Mouse (Mus musculus) lung, embryonic 16.5 days (tissue): ENCODE data around the gene Arhgef19. TPM values are rescaled to one million over a fixed set of nuclear protein-coding genes. Genes with fewer than 3 reads are reported as not detected.

Experiments
- ATAC-seq: fragments of 200-750 bp; cut with Nextera tagmentation; 2 replicates; pipeline ENCODE4 v1.8.0; 2017; ENCODE audit warnings: low read depth, mild to moderate bottlenecking, moderate library complexity
- H3K27ac ChIP-seq: fragments of 300-500 bp; sonication (generic); 2 replicates; pipeline ENCODE4 v1.5.1; 2014; ENCODE audit warnings: mild to moderate bottlenecking, control low read depth, low read length
- H3K27me3 ChIP-seq: fragments of 300-500 bp; sonication (generic); 2 replicates; pipeline ENCODE4 v1.6.1; 2014; ENCODE audit warnings: low read depth, low read length, mixed read lengths; ENCODE audit not compliant: control insufficient read depth, insufficient read depth
- H3K36me3 ChIP-seq: fragments of 300-500 bp; sonication (generic); 2 replicates; pipeline ENCODE4 v1.6.1; 2014; ENCODE audit warnings: low read length; ENCODE audit not compliant: control insufficient read depth, insufficient read depth
- H3K4me1 ChIP-seq: fragments of 300-500 bp; sonication (generic); replicated peaks from 2 replicates; pipeline ENCODE4 v1.6.1; 2014; ENCODE audit warnings: low read length, mixed read lengths; ENCODE audit not compliant: control insufficient read depth, insufficient read depth
- H3K4me2 ChIP-seq: fragments of 300-500 bp; sonication (generic); 2 replicates; pipeline ENCODE4 v1.6.1; 2014; ENCODE audit warnings: low read depth, low read length, control low read depth
- H3K4me3 ChIP-seq: fragments of 300-500 bp; sonication (generic); 2 replicates; pipeline ENCODE4 v1.5.1; 2014; ENCODE audit warnings: mild to moderate bottlenecking, low read length, control low read depth
- H3K9ac ChIP-seq: fragments of 300-500 bp; sonication (generic); 2 replicates; pipeline ENCODE4 v1.6.1; 2014; ENCODE audit warnings: low read length, control low read depth
- H3K9me3 ChIP-seq: fragments of 300-500 bp; sonication (generic); 2 replicates; pipeline ENCODE4 v1.6.1; 2016; ENCODE audit warnings: low read length; ENCODE audit not compliant: control insufficient read depth
- whole genome bisulfite sequencing: fragments of 180-500 bp; shearing (Covaris S2); extraction: QIAGEN DNeasy Blood & Tissue Kit; methylation state at CpG from one replicate; pipeline ENCODE4 v1.1.7; 2014; 5-methylcytosine and 5-hydroxymethylcytosine counted together
- polyA plus RNA-seq: library from polyadenylated mRNA; unstranded; fragments of >200 nt; fragmentation: Nextera tagmentation; extraction: Ambion mirVana; gene quantifications from 2 replicates; pipeline ENCODE4 v1.2.1, GENCODE M21; 2015

The Arhgef19 gene
- polyA plus RNA-seq, 1 experiment from 2014 or later, result 17.7 TPM

DNA sequence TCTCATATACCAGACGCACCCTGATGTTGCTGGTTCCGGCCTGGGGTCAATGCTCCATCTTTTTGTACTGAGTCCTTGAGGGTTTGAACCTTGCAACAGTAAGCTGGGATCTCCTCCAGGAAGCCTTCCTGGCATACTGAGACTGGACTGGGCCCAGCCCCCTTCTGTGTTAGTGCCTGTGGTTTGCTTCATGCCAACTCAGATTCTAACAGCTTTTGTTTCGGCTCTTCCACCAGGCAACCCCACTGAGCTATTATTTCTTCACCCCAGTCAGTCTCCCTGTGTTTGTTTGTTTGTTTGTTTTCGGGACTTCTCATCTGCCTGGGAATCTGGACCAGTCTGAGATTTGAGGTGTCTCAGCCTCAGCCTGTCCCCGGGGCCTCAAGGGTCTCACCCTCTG is 5.1 kb downstream of the Arhgef19 start:
- 46% methylated on average over 5 of the region's 5 CpGs for WGBS
- Histone ChIP-seq H3K4me2 (peak overlapping the region; percentile 48), H3K27me3 (peaks cover 32% of the 10 kb centered on the region)

DNA sequence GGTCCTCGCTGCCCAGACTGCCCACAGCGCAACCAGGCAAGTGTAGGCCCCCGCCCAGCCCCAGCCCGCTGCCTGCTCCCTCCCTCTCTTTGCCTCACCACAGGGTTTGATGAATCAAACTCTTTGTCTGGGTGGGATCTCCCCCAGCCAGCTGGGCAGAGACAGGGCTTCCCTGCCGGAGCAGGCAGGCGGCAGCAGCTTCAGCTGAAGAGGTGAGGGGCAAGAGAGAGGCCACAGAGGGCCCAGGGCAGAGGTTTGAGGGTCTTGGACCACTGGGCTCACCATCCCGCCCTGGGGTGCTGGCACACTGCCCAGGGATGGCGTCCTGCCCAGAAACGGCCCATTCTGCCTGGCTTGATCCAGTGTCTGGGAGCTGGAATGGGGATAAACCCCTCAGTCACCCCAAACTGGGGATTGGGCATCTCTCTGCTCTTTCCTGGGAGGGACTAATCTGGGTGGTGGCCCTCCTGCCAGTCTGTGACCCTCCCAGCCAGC is 5.7 kb downstream of the Arhgef19 start:
- peak; percentile 2; the same call in 1 of the 2 replicates for ATAC-seq
- WGBS, result 10% methylated on average over 9 of the region's 9 CpGs
- no peaks in the 10 kb centered on the region for H3K36me3 ChIP-seq
- peak overlapping the region; percentile 48 for H3K4me2 ChIP-seq
- peak overlapping the region; percentile 62 for H3K9ac ChIP-seq
- peak overlapping the region; percentile 95 for H3K27ac ChIP-seq
- peak overlapping the region; percentile 45 for H3K4me3 ChIP-seq
- H3K27me3 ChIP-seq, result peaks cover 32% of the 10 kb centered on the region
- peaks cover 63% of the 10 kb centered on the region for H3K4me1 ChIP-seq
- no peaks in the 10 kb centered on the region for H3K9me3 ChIP-seq

More for the DNA sequence above, 5.1 kb downstream of the Arhgef19 start:
- Histone ChIP-seq H3K27ac (peak overlapping the region; percentile 95), H3K36me3 (no peaks in the 10 kb centered on the region), H3K4me3 (peak overlapping the region; percentile 45), H3K9ac (peak overlapping the region; percentile 62), H3K9me3 (no peaks in the 10 kb centered on the region), H3K4me1 (peaks cover 69% of the 10 kb centered on the region)
- no peak for ATAC-seq

DNA sequence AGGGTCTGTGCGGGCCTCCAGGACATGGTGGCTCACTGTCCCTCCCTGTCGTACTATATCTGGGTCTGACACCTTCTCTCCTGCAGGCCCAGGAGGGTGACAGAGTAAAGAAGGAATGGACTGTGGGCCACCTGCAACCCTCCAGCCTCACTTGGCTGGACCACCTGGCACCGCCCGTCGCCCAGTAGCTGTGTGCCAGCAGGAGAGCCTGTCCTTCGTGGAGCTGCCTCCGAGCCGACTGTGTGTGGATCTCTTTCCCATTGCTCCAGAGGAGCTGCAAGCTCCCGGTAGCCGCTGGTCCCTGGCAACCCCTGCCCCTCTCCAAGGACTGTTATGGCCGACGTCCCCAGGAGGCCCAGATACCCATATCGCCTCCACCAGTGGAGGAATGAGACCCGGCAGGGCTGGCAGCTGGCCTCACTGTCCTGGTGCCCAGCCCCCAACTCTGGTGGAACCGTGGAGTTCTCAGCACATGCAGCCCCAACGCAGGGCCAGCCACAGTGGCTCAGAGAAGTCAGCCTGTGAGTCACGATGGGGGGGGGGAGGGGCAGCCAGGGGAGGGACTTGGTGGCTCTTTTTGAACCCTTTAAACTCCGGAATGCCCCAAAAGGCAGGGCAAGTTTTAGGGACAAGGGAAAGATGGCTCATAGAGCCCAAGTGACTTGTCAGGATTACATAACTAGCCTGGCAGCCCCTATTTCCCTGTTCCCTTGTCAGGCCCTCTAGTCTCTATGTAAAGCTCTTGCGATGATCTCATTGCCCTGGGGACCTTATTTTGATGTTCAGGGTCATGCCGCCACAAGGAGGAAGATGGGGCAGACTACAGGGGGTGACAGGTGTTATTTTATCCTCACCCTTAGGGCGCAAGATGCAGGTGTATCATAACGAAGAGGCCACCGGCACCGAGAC is 7.0 kb downstream of the Arhgef19 start:
- peaks cover 52% of the 10 kb centered on the region for H3K4me1 ChIP-seq
- peaks cover 2% of the 10 kb centered on the region; the same call in 1 of the 2 replicates for H3K36me3 ChIP-seq
- ATAC-seq, result no peak
- peaks cover 32% of the 10 kb centered on the region for H3K27me3 ChIP-seq
- no peaks in the 10 kb centered on the region for H3K9me3 ChIP-seq
- H3K9ac ChIP-seq, result peak overlapping the region; percentile 30
- peak overlapping the region; percentile 78; the same call in 1 of the 2 replicates for H3K4me2 ChIP-seq
- WGBS, result 23% methylated on average over 24 of the region's 24 CpGs
- H3K27ac ChIP-seq, result peak overlapping the region; percentile 25
- H3K4me3 ChIP-seq, result peak overlapping the region; percentile 51; the same call in 1 of the 2 replicates

DNA sequence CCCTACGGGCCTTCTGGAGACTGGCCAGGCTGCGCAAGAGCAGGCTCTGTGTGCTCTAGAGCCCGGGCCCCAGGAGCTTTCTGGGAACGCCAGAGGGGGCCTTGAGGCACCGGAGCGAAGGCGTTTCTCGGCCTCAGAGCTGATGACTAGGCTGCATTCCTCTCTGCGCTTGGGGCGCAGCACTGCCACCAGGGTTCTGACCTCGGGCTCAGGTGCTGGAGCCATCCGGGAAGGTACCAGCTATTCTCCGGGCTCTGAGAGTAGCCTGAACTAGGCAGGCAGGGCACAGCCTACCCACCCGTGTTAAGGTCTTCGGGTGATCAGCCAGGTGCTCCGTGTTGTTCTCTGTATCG is 7.7 kb downstream of the Arhgef19 start:
- peak overlapping the region; percentile 51 for H3K4me3 ChIP-seq
- no peak overlapping the region; the same call in none of the 2 replicates for H3K9ac ChIP-seq
- H3K9me3 ChIP-seq, result no peaks in the 10 kb centered on the region
- H3K4me2 ChIP-seq, result peak overlapping the region; percentile 78; the same call in 1 of the 2 replicates
- peaks cover 2% of the 10 kb centered on the region; the same call in 1 of the 2 replicates for H3K36me3 ChIP-seq
- H3K4me1 ChIP-seq, result peaks cover 46% of the 10 kb centered on the region
- H3K27ac ChIP-seq, result no peak overlapping the region
- ATAC-seq, result no peak
- peaks cover 32% of the 10 kb centered on the region for H3K27me3 ChIP-seq
- WGBS, result 8% methylated on average over 17 of the region's 17 CpGs

DNA sequence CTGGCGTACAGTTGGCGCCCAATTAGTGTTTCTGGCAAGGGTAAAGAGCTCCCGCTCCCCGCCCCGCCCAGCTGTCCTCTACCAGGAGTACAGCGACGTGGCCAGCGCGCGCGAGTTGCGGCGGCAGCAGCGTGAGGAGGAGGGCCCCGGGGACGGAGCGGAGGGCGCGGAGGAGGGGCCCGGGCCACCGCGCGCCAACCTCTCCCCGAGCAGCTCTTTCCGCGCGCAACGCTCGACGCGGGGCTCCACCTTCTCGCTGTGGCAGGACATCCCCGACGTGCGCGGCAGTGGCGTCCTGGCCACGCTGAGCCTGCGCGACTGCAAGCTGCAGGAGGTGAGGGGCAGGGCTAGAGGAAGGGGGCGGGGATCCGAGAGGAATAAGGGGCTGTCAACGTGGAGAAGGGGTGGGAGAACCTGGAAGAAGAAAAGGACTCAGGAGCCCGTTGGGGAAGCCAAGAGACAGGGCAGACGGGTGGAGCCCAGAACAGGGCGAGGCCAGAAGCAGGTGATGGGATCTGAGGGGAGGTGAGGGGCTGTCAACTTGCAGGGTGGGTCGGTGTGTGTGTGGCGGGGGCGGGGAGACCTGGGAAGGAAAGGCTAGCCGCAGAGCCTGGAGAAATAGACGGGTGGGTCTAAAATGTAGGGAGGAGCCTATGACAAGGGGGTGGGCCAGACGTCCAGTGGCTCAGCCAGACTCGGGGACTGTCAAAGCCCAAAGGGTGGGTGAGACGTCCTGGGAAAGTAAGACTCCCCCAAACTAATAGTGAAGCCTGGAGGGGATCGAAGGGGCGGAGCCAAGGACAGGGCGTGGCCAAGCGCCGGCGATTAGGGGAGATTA is 8.7 kb downstream of the Arhgef19 start:
- Histone ChIP-seq H3K27ac (peak overlapping the region; percentile 36), H3K4me3 (peak overlapping the region; percentile 51), H3K9ac (peak overlapping the region; percentile 63), H3K27me3 (peaks cover 29% of the 10 kb centered on the region), H3K9me3 (no peaks in the 10 kb centered on the region), H3K36me3 (peaks cover 2% of the 10 kb centered on the region; the same call in 1 of the 2 replicates), H3K4me1 (peaks cover 37% of the 10 kb centered on the region), H3K4me2 (peak overlapping the region; percentile 78)
- peak; percentile 63 for ATAC-seq
- 2% methylated on average over 50 of the region's 60 CpGs for WGBS

DNA sequence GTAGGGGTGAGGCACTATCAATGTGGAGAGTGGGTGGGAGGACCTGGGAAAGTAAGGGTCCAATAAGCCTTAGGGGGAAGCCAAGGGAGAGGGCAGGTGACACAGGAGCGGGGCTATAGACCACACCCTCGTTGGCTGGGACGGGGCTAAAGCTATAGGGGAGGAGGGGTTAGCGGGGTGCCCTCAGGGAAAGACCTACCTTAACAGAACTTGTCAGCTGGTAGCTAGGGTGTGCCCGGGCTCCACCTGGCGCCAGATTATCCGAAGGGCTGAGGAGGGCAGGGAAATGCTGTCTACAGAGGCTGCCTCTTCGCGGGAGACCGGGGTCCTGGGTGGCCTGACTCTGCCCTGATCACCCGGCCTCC is 9.3 kb downstream of the Arhgef19 start:
- Histone ChIP-seq H3K9ac (no peak overlapping the region), H3K36me3 (peaks cover 2% of the 10 kb centered on the region; the same call in 1 of the 2 replicates), H3K27ac (no peak overlapping the region), H3K27me3 (peaks cover 29% of the 10 kb centered on the region), H3K4me2 (peak overlapping the region; percentile 78), H3K4me1 (peaks cover 37% of the 10 kb centered on the region), H3K4me3 (no peak overlapping the region), H3K9me3 (no peaks in the 10 kb centered on the region)
- WGBS, result 21% methylated on average over 11 of the region's 11 CpGs
- peak; percentile 10; the same call in 1 of the 2 replicates for ATAC-seq

DNA sequence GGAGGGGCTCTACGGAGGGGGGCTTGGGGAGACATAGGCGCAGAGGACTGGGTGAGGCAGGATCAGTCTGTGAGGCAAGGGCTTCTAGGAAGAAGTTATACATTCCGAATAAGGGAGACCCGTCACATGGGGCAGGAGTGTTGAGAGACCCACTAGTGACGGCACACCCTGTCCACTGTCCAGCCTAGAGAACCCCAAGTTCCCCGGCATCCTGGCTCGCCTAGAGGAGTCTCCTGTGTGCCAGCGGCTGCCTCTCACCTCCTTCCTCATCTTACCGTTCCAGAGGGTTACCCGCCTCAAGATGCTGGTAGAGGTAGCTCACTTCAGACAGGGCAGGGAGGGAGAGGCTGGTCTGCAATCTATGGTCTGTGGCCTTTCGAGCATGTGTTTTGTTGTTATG is 10.1 kb downstream of the Arhgef19 start:
- ATAC-seq, result no peak
- Histone ChIP-seq H3K9ac (no peak overlapping the region), H3K27ac (no peak overlapping the region), H3K4me2 (no peak overlapping the region), H3K36me3 (peaks cover 2% of the 10 kb centered on the region; the same call in 1 of the 2 replicates), H3K4me1 (peaks cover 40% of the 10 kb centered on the region), H3K9me3 (no peaks in the 10 kb centered on the region), H3K27me3 (peaks cover 29% of the 10 kb centered on the region), H3K4me3 (no peak overlapping the region)
- 72% methylated on average over 11 of the region's 11 CpGs for WGBS

DNA sequence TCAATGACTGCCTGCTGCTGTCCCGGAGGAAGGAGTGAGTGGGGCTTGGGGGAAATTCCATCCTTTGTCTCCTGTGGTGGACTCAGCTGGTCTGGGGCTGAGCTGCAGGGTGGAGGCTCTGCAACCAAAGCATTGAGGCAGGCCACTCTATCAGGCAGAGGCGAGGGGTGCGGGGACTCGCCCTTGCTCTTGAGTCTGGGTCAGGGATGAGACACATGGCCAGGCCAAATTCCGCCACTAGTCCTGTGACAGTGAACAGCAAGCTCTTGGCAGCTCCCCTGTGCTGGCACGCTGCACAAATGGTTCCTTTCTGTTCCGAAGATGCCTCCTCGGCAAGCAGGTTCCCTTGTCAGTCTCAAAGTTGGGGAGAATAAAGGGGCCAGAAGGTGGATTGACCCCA is 11.8 kb downstream of the Arhgef19 start:
- Histone ChIP-seq H3K27ac (no peak overlapping the region), H3K4me3 (no peak overlapping the region), H3K9me3 (no peaks in the 10 kb centered on the region), H3K4me2 (no peak overlapping the region), H3K27me3 (peaks cover 25% of the 10 kb centered on the region), H3K4me1 (peaks cover 26% of the 10 kb centered on the region), H3K36me3 (peaks cover 2% of the 10 kb centered on the region; the same call in 1 of the 2 replicates), H3K9ac (no peak overlapping the region)
- 76% methylated on average over 8 of the region's 8 CpGs for WGBS
- ATAC-seq, result no peak
